Mouse (Mus musculus) small intestine, adult 10 weeks (tissue): ENCODE results near the gene Ints7. TPM values are rescaled to one million over a fixed set of nuclear protein-coding genes. Genes with fewer than 3 reads are reported as not detected.

Source experiments
- polyA plus RNA-seq: library from polyadenylated mRNA; stranded (reverse); fragments of 350-450 nt; fragmentation: Illumina TruSeq; extraction: RNeasy Lipid Tissue Mini Kit (QIAGEN cat#74804); gene quantifications from one replicate; pipeline ENCODE4 v1.2.3, GENCODE M21; 2014; ENCODE audit warnings: low replicate concordance

The Ints7 gene
- polyA plus RNA-seq = 7.3 TPM

DNA sequence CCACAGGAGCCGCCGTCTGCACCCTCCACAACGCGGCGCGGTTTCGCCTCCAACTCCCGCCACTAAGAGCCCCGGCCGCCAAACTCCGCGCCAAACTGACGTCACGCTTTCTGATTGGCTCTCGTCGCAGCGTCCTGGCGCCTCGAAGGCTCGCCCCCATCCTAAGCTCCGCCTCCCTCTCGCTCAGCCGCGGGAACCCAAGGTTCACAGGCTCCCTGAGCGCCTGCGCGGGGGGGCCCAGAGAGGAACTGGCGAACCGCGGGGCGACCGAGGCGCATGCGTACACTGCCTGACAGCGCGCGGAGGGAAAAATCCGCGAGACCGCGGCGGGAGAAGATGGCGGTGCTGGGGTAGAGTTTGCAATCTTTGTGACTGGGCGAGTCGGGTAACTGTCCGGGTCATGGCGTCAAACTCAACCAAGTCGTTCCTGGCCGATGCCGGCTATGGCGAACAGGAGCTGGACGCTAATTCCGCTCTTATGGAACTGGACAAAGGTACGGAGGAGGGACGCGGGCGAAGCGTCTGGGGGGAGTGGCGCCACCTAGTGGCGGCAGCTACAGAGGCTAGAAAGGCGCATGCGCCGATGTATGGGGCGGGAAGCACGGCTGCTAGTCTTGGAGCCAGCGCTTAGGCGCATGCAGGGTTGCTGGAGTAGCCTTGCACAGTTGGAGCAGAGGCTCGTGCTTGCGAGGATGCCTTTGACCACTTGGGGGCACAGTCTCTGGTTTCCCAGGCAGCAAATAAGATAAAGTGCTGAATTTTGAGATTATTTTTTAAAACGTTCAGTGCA is at the start of gene Ints7, which contains the start of gene Dtl:
Ints7 (plus strand) TSS at position 179 of the 790 bp plus-strand sequence.
Dtl (minus strand) TSS at position 87 of the 790 bp plus-strand sequence.

Other genes starting within 250 kb of the Ints7 start
- gene Tmem206, start 249.7 kb upstream of the Ints7 start, polyA plus RNA-seq = 4.2 TPM
- gene Ppp2r5a, start 172.4 kb upstream of the Ints7 start, polyA plus RNA-seq = 162 TPM
- 10.5 TPM for gene Dtl, start 92 bp upstream of the Ints7 start, polyA plus RNA-seq
- 527 TPM for gene Lpgat1, start 142.2 kb downstream of the Ints7 start, polyA plus RNA-seq
- 5.2 TPM for gene Nek2, start 245.8 kb downstream of the Ints7 start, polyA plus RNA-seq